Mouse (Mus musculus): Measurements from ENCODE around the gene Rpl23a.

- no peak for TF ChIP-seq CTCF (IDR thresholded peaks at IDR 0.05; ENCODE audit: low read depth, low read length)
- TF ChIP-seq GATA1 (IDR thresholded peaks at IDR 0.05; ENCODE audit: borderline replicate concordance, low read length): no peak
- no peak for TF ChIP-seq POLR2AphosphoS5 (IDR thresholded peaks at IDR 0.05; ENCODE audit: insufficient replicate concordance, low read depth, low read length)
- no peak for TF ChIP-seq TAL1 (conservative IDR thresholded peaks at IDR 0.05; ENCODE audit: low read depth, low read length)
- TF ChIP-seq GATA2 (IDR thresholded peaks at IDR 0.05; ENCODE audit: borderline replicate concordance, low read depth, low read length): no peak
Observed at GRCm38 (mm10) chr11:78170306-78170705, 13.1 kb downstream of the Rpl23a start.
